Mouse (Mus musculus) lung, postnatal 14 days (tissue): ENCODE measurements around the gene Nxpe5.

Source experiments
- DNase-seq: peaks from one replicate; pipeline ENCODE4 v3.0.0; 2021

The Nxpe5 gene

DNA sequence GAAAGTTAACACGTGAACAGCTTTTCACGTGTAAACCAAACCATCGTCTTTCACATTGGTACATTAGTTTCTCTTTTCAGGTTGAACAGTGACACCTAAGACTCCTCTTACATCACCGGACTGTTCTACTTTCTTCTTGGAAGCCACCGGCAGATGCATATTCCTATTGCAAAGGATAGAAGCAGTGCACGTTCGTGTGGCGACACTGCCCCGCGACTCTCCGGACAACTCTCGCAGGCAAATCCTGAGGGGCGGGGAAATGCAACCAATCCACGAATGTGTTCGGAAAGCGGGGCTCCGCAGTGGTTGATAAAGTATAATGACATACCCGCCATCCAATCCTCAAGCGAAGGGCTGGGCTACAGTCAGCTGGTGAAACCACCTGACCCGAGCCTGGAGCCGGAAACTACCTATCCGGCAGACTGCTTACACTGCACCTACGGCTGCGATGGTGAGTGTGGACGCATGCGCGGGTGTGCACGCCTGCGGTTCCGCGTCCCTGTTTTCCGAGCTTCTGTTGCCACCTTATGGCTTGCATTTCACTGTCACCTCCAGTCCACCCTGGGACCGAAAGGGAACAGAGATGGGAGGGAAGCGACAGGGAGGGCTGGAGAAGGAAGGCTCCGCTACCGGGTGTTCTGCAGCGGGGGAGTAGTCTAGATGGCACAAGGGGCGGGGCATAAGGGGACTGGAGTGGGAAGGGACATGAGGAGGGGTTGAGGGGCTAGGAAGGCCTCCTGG lies 29.8 kb downstream of the Nxpe5 start, which contains the start of gene Lamtor4:
Gene Lamtor4, plus strand, starts transcription at position 130 of the 741 bp plus-strand sequence.
- DNase-seq = peak; percentile 92

DNA sequence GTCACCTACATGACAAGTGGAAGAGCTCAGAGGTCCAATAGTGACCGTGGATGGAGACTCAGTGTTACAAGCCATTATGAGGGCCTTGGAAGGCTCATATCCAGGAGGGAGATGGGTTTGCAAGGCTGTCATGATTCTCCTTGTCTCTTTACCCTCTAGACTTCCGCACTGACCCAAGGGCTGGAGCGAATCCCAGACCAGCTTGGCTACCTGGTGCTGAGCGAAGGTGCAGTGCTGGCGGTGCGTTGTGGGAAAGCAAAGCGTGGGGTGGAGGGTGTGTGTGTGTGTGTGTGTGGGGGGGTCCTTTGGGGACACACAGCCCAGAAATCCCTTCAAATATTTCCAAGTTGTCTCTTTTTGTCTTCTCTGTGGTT lies 30.4 kb downstream of the Nxpe5 start:
- no peak for DNase-seq

GRCm38 (mm10) chr5:138256966-138257584 lies 31.4 kb downstream of the Nxpe5 start:
- no peak for DNase-seq

- no peak for DNase-seq
Measured at GRCm38 (mm10) chr5:138257585-138257978, 31.9 kb downstream of the Nxpe5 start.

DNA sequence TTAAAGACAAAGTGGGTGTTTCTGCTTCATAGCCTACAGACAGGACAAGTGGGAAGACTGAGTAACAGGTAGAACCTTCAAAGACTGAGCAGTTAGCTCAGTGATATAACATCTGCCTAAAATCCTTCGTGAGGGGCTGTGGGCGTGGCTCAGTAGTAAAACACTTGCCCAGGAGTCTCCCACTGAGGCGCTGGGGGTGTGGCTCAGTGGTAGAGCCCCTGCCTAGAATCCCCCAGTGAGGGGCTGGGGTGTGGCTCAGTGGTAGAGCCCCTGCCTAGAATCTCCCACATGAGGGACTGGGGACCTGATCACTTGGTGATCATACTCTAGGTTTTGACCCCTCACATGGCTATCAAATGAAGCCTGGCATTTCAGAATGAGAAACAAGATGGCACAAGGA lies 32.4 kb downstream of the Nxpe5 start:
- DNase-seq = no peak

- DNase-seq = no peak
Measured at GRCm38 (mm10) chr5:138258542-138258941, 32.8 kb downstream of the Nxpe5 start.

DNA sequence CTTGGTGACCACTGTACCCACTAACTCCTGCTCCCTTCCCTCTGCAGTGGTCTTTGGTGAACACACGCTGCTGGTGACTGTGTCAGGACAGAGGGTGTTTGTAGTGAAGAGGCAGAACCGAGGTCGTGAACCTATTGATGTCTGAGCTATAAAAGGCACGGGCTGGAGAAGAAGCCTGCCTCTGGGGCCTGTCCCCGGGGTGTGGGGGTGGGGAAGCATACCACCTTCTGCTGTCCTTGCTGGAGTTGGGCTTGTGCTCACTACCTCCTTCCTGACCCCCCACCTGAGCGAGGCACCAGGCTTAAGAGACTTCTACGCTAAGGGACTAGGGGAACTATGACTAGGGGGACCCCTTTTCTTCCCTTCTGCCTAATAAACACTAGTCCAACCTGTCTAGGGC lies 33.3 kb downstream of the Nxpe5 start:
- DNase-seq = no peak

DNA sequence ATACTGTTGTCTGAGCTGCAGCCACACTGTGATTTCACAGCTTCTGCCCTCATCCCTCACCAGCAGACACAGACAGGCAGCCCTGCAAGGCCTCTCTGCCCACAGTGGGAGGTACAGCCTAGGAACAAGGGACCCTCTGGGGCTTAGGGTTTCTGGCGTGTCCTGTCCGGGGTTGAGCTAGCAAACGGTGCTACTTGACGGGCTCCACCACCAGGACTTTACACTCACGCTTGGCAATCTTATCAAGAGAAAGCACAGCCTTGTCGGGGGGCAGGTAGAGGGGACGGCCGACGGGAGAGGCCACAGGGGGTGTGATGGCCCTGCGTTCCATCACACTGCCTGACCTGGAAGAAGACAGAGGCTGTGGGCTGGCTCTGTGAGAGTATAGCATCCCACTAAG lies 34.4 kb downstream of the Nxpe5 start:
- DNase-seq = no peak

- no peak for DNase-seq
Measured at GRCm38 (mm10) chr5:138260834-138261233, 35.1 kb downstream of the Nxpe5 start.

GRCm38 (mm10) chr5:138262001-138262400 lies 36.3 kb downstream of the Nxpe5 start:
- no peak for DNase-seq

DNA sequence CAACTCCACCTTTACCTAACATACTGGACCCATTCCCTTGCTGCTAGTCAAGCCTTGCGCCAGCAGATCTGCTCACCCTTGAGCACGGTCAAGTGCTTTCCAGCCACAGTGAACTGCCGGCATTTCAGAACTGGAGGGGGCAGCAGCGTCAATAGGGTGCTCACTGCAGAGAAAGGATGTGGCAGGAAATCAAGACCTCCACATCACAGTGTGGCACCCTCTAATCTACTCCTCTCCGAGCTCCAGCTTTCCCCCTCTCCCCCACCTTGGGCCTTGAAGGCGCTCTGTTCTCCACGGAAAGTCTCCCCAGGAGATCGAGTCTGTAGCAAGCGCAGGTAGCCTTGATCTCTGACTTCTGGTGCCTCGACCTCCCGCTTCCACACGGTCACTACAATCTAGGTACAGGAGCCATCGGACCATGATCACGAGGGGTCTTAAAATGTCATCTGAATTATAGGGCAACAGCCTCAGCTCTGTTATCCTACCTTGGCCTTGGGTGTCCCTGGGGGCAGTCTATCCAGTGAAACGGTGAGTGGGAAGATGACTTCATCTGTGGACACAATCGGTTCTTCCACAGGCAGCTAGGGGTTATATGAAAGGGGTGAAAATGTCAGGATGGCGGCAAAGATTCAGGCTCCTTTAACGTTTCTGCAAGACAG lies 37.0 kb downstream of the Nxpe5 start:
- DNase-seq = no peak

- DNase-seq = peak; percentile 93
Measured at GRCm38 (mm10) chr5:138263260-138264206, 37.8 kb downstream of the Nxpe5 start, which contains the start of gene BC037034. TSS of gene BC037034 (minus strand) at chr5:138264033.

DNA sequence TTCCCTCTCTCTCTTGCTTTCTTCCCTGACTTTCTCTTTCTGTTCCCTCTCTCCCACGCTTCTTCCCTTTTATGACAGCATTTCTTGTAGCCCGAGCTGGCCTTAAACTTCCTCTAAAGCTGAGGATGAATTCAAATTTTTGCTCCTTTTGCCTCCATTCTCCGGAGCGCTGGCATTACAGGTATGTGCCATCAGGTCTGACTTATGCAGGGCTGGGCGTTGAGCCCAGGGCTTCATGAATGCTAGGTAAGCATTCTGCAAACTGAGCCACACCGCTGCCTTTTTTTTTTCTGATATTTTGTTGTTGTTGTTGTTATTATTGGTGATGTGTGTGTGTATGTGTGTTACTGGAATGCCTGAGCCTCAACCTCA lies 38.5 kb downstream of the Nxpe5 start:
- DNase-seq = no peak

DNA sequence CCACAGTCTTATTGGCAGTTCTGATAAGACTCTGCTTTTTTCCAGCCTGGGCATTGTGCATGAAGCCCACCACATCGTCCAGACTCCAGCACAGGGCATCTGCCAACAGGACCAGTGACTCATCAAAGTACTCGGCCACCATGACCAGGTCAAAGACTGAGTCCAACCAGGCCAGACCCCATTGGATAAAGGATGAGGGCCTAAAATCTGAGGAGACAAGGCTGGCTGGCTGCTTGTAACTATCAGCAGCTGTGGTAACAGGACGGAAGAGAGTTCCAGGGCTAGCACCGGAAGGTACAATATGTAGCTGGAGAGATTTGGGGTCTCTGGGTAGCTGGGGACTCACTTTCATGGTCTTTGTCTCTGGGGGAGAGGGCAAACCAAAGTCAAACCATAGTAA lies 40.0 kb downstream of the Nxpe5 start:
- DNase-seq = no peak

GRCm38 (mm10) chr5:138267114-138267513 lies 41.4 kb downstream of the Nxpe5 start:
- no peak for DNase-seq

GRCm38 (mm10) chr5:138268980-138269379 lies 43.3 kb downstream of the Nxpe5 start:
- no peak for DNase-seq

DNA sequence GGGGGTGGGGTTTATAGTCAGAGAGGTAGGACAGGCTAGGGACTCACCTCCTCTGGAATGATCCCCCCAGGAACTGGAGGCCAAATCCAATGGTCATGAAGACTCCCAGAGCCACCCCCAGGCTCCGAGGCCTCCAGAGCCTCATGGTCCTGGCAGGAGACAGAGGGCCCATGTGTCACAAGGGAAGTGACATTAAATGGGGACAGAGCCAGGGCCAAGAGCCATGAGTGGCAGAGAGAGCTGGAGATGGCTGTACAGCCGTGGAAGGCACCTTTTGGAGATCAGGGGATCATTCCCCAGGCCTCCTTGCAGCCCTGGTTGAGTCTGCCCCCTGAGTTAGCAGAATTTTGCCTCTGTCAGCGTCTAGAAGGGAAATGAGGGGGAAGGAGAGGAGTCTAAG lies 45.5 kb downstream of the Nxpe5 start:
- no peak for DNase-seq

- DNase-seq = no peak
Measured at GRCm38 (mm10) chr5:138272409-138272923, 46.8 kb downstream of the Nxpe5 start, which contains the start of gene Gal3st4. TSS of gene Gal3st4 (minus strand) at chr5:138272840.

DNA sequence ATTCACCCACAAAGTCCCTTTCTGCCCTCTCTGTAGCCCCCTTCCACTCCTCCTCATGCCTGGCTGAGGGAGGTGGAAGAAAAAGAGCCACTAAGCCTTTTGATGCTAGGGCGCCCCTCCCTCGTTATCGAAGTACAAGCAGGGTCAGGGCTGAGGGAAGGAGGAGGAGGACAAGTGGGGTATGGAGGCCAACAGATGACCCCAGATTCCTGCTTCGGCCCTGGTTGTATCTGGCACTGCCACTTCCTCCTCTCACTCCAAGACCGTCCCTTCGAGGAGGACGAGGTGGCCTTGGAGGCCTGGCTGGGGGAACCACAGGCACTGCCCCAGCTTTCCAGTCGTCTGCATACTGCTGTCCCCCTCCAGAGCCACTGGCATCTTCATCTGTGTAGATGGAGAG lies 48.5 kb downstream of the Nxpe5 start:
- DNase-seq = no peak

DNA sequence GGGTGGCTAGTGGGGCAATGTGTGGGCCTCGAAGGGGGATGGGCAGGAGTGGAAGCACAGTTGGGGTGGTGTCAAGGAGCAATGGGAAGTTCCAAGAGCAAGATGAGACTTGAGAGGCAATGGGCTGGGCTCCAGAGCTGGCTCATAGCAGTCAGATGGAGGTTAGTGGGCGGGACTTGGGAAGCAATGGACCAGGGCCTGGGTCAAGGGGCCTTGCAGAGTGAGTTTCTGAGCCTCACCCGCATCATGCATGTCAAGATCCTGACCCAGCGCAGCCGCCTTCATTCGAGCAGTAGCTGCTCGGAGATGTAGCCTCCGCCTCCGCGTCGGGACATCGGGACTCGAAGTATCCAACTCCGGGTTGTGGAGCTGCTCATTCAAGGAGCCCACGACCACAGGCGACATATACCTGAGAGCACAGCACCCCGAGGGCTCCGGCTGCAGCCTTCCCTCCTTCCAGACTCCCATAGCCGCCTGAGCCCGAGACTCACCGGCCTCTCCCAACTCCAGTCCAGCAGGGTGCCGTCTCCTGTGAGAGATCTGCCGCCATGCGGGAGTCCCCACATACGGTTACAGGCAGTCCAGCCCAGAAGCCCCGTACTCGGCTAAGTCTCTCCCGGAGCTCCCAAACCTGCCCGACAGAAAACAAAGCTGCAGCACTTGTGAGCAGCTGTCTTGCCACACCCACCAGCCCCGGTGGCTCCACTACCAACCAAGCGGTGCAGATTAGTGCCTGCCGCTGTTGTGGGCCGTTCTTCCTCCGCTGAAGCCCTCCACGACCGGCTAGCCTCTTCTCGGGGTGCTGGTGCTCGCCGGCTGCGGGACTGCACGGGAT lies 49.7 kb downstream of the Nxpe5 start:
- no peak for DNase-seq

DNA sequence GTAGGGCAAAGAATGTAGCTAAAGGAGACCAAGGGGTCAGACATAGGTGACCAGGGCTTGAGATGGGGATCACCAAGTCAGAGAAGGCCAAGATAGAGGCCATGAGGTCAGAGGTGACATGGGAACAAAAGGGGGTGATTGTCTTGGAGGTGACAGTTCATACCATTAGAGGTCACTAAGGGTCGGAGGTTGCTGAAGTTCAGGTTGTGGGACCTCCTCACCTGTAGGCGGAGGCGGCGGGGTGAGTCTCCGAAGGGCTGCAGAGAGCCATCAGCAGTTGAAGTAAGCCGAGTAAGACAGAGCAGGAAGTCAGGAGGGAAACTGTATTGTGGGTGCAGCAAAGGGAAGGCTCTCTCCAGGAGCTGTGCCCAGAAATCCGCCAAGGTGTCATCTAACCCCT lies 52.3 kb downstream of the Nxpe5 start:
- DNase-seq = no peak
